Mouse (Mus musculus): Measurements from ENCODE around the gene Ctnnbip1.

The Ctnnbip1 gene

DNA sequence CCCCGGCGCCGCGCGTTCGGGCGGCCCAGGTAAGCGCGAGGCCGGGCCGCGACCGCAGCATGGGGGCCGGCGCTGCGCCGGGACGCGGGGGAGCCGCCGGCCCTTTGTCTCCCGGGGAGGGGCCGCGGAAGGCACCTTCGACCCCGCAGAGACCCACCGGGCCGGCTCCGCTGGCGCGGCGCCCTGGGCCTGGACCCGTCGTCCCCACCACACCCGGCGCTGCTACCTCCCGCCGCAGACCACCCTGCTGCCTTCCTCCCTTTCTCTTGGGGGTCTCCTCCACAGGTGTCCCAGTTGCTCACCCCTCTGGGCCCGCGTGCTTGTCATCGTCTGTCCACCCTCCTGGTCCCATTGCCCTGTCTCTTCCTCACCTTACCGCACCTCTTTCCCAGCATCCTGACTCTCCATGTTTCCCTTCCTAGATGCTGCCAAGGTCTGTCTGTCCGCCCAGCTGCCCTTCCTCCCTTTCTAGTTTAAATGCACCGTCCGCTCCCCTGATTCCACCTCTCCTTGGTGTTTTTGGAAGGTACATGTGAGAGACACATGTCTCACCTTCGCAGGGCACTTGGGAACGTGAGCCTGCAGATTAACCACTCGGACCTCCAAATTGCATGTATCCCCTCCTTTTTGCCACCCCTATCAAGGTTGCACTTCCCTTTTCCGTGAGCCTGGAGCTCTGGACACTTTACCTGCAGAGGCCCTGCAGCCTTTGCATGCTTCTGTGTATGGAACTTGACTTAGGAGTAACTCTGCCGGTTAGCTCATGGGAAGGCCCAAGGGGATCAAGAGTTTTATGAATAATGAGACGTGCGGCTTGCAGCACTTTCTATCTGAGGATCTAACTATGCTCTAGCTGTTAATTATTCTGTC is 550 bp downstream of the Ctnnbip1 start:
- in situ Hi-C loops (cut with MboI, MseI): loop anchor here in 1 of 2 experiments (5.0 to 10.0 kb wide), 2 partner anchors 71 to 1396 kb away; partner anchors contain the start of genes Park7 and Tnfrsf9

DNA sequence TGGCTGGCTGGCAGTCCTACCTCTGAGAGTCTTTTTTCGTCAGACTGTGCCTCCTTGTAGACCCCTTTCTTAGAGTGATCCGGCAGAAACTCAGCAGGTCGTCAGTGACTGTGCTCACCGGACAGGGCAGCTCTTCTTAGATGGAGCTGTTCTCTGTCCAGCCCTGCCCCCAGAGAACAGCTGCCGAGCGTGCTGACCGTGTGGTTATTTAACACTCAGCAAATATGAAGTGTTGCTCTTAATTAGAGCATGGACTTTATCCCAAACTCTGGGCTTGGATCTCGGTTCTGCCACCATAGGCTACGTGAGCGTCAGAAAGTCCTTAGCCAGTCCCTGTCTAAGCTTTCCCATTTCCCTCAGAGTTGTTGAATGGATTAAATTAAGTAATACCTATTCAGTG is 3.2 kb downstream of the Ctnnbip1 start:
- in situ Hi-C loops (cut with MboI, MseI): no loop called here

- in situ Hi-C loops (cut with MboI, MseI): no loop called here
Observed at GRCm38 (mm10) chr4:149523961-149524360, 5.9 kb downstream of the Ctnnbip1 start.

DNA sequence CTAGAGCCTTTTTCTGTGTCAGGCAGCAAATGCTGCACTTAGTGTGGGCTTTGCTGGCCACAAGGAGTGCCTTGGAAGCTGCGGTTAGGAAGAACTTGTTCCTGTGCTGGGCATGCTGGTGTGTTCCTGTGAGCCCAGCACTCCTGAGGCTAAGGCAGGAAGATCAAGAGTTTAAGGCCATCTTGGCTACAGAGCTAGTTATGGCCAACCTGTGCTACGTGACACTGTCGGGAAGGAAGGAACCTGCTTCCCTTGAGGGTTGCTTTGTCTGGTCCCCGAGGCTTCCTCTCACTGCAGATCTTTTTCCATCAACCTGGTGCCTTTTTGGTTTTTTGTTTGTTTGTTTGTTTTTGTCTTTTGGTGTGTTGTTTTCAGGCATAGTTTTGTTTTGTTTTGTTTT is 7.1 kb downstream of the Ctnnbip1 start:
- in situ Hi-C loops (cut with MboI, MseI): no loop called here

DNA sequence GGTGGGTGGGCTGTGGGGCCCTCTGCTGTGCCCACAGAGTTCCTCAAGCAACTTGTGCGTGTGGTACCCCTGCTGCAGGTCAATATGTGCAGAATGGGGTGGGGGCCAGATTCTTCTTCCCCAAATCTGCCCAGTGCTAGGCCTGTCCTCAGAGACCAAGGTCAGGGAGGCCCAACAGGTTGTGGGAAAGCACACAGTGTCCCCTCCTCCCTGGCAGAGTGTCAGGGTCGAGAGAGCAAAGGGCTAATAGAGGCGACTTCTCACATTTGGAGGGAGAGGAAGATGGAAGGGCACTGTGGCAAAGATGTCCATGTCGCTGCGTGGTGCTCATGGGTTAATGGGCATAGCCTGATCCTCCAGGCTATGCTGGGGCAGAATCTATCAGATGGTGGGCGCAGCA is 7.8 kb downstream of the Ctnnbip1 start:
- in situ Hi-C loops (cut with MboI, MseI): no loop called here

DNA sequence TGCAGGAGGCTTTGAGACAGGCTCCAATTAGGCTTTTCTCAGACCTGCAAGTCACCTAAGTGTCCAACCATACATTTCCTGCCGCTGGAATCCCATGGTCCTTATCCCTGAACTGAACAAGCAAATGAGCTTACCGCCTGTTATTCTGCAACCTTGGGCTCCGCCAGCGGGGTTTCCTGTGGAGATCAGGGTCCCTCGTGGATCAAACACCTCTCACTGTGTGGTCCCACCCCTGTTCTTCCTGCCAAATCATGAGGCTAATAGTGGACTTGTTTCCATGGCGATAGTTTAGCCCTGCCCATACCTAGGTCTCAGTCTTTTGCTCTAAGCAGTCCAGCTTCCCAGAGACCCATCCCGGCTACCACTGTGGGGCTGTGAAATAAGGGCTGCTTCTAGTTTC is 8.3 kb downstream of the Ctnnbip1 start:
- in situ Hi-C loops (cut with MboI, MseI): no loop called here

- in situ Hi-C loops (cut with MboI, MseI): no loop called here
Observed at GRCm38 (mm10) chr4:149527621-149528354, 9.8 kb downstream of the Ctnnbip1 start.

- in situ Hi-C loops (cut with MboI, MseI): no loop called here
Observed at GRCm38 (mm10) chr4:149529691-149530090, 11.7 kb downstream of the Ctnnbip1 start.

- in situ Hi-C loops (cut with MboI, MseI): loop anchor here in 1 of 2 experiments (5.0 kb wide), 1 partner anchor 47 kb away; no protein-coding TSS in a partner anchor
Observed at GRCm38 (mm10) chr4:149539441-149539840, 21.4 kb downstream of the Ctnnbip1 start.

- in situ Hi-C loops (cut with MboI, MseI): loop anchor here (10.0 kb wide), 2 partner anchors 157 to 397 kb away; no protein-coding TSS in a partner anchor
Observed at GRCm38 (mm10) chr4:149541935-149542334, 23.9 kb downstream of the Ctnnbip1 start.

- in situ Hi-C loops (cut with MboI, MseI): loop anchor here (10.0 kb wide), 2 partner anchors 158 to 398 kb away; no protein-coding TSS in a partner anchor
Observed at GRCm38 (mm10) chr4:149542431-149542830, 24.4 kb downstream of the Ctnnbip1 start.

DNA sequence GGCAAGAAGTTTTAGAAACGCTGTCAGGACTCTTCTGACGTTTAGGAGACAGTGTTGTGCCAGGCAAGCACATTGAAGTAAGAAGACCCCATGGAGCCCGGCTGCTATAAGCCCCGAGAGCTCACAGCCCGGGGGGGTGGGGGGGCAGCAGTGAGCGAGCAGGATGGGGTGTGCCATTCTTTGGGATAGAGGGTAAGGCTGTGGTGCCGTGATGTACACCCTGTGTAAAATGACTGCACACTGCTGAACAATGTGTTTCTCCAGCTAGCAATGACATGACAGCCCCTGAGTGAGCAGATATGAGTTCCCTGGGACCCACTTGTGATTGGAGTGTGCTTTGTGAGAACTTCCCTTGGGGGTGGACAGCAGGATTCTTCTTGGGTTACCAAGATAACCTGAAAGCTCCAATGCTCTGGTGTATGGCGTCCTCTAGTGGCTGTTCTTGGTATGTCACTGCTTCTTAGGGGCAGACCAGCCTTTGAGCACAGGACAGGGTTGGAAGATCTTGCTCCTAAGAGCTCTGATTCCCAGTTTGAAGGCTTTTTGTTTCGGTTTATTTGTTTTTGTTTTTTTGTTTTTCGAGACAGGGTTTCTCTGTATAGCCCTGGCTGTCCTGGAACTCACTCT is 25.0 kb downstream of the Ctnnbip1 start:
- in situ Hi-C loops (cut with MboI, MseI): loop anchor here (10.0 kb wide), 2 partner anchors 158 to 398 kb away; no protein-coding TSS in a partner anchor

- in situ Hi-C loops (cut with MboI, MseI): loop anchor here (5.0 to 10.0 kb wide), 6 partner anchors 62 to 403 kb away; no protein-coding TSS in a partner anchor
Observed at GRCm38 (mm10) chr4:149544892-149545291, 26.9 kb downstream of the Ctnnbip1 start.

DNA sequence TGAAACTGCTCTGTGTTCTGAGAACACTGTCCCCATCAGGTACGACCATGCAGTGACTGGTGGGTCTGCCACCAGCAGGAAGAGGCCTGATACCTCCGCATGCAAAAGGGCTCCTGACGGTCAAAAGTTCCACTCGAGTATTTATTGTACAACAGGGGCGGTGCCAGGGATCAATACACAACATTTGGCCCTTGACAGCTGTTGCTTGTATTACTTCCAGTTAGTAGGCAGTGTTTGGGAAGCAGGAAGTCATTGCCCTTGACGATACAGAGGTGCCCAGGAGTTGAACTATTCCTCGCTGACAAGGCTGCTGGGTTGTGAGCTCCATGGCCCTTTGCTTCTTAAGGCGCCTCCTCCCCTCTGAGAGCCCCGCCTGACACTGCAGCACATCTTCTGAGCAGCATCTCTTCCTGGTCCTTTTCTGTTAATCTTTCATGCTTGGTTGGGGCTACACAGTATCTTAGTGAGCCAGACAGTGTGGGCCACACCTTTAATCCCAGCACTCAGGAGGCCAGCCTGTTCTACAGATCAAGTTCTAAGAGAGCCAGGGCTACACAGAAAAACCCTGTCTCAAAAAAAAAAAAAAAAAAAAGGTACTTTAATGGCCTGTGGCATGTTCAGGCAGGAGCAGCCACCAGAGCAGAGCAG is 28.9 kb downstream of the Ctnnbip1 start:
- in situ Hi-C loops (cut with MboI, MseI): loop anchor here (5.0 to 10.0 kb wide), 6 partner anchors 60 to 405 kb away; no protein-coding TSS in a partner anchor

DNA sequence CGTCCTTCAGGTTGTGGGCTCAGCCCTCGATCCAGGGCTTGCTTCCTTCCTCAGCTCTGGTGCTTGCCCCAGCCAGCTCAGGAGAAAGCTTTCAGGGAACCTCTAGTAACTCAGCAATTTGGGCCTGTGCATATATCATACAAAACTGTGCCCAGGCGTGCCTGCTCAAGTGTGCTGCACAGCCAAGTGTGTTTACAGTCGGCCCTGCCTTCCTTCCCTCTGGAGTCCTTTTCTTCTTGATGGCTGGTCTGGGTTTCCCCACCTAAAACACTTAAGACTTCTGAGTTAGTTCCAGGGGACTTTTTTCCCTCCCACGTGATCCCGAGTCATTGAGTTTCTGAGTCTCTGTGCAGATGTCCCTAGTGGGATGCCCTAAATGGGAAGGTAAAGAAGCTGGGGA is 29.5 kb downstream of the Ctnnbip1 start:
- in situ Hi-C loops (cut with MboI, MseI): loop anchor here (5.0 to 10.0 kb wide), 6 partner anchors 60 to 405 kb away; no protein-coding TSS in a partner anchor

GRCm38 (mm10) chr4:149549221-149549925 is 31.3 kb downstream of the Ctnnbip1 start:
- in situ Hi-C loops (cut with MboI, MseI): loop anchor here (5.0 to 10.0 kb wide), 6 partner anchors 58 to 407 kb away; no protein-coding TSS in a partner anchor

DNA sequence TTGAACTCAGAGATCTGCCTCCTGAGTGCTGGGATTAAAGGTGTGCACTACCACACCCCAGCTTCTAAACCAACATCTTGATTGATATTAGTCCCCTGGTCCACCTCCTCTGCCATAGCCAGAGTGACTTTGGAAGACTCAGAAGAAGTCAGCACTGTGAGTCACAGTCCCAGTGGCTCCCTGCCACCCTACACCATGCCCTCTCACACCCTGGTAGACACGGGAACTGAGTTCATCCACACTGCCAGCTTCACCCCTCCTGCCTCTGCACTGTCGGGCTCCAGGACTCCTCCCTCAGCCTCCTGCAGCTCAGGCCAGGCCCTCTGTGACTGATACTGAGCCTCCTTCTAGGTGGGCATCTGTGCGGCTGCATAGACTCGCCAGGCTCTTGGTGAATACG is 32.8 kb downstream of the Ctnnbip1 start:
- in situ Hi-C loops (cut with MboI, MseI): no loop called here

DNA sequence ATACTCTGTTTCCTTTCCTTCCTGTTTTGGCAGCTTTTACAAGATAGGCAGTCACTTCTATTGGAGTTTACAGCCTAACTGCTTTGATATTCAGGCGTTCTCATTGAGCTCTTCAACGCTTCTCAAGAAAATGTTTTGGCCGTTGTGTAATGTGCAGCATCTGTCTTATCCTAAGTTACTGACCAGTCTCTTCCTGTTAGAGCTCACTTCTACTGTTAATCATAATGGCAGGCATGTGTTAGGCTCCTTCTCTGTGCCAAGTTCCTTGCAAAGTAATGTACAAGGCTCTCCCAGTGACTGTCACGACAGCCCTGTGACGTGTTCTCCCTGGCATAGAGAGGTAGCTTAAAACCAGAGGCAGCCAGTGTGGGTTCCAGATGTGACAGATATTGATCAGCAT is 33.7 kb downstream of the Ctnnbip1 start:
- in situ Hi-C loops (cut with MboI, MseI): no loop called here

DNA sequence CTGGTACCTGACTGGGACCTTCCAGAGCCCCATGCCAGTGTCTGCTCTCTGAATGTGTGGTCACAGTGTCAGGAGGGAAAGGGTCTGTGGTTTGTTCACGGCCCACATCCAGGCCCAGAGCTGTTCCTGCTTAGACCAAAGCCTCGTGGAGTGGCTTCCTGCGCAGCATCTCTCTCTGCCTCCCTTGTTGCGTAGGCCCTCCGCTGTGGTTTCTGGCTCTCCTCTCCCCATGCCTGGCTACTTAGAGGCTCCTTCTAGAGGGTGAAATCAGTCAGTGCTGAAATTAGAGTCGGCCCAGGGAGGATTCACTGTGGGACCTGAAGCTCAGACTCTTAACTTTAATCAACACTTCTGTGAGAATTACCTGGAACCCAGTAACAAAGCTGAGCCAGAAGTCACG is 35.8 kb downstream of the Ctnnbip1 start:
- in situ Hi-C loops (cut with MboI, MseI): no loop called here

GRCm38 (mm10) chr4:149556111-149556510 is 38.1 kb downstream of the Ctnnbip1 start:
- in situ Hi-C loops (cut with MboI, MseI): no loop called here
